Mouse (Mus musculus) macrophage (primary cell): ENCODE measurements around the gene Clcnkb. TPM values are rescaled to one million over a fixed set of nuclear protein-coding genes. Genes with fewer than 3 reads are reported as not detected.

Source experiments
- H3K27ac ChIP-seq: fragments of 350-480 bp; formaldehyde crosslinking; 2 replicates; pipeline ENCODE4 v1.9.0; 2021
- H3K36me3 ChIP-seq: fragments of 350-480 bp; formaldehyde crosslinking; 2 replicates; pipeline ENCODE4 v1.9.0; 2021; ENCODE audit errors: inconsistent target
- H3K4me3 ChIP-seq: fragments of 350-480 bp; formaldehyde crosslinking; 2 replicates; pipeline ENCODE4 v1.9.0; 2021; ENCODE audit errors: inconsistent target
- H3K79me2 ChIP-seq: fragments of 350-480 bp; formaldehyde crosslinking; 2 replicates; pipeline ENCODE4 v1.9.0; 2021; ENCODE audit errors: inconsistent target
- WGBS: methylation state at CpG from one replicate; pipeline ENCODE4 v1.1.7; 2026; ENCODE audit warnings: inconsistent platforms; ENCODE audit not compliant: missing documents; 5-methylcytosine and 5-hydroxymethylcytosine counted together
- polyA plus RNA-seq: library from polyadenylated mRNA; stranded (reverse); fragments of 250-400 nt; gene quantifications from 3 replicates; pipeline ENCODE4 v1.2.4, GENCODE M21; 2018; ENCODE audit warnings: inconsistent platforms

Clcnkb gene
- polyA plus RNA-seq, 1 experiment from 2014 or later: not detected

DNA sequence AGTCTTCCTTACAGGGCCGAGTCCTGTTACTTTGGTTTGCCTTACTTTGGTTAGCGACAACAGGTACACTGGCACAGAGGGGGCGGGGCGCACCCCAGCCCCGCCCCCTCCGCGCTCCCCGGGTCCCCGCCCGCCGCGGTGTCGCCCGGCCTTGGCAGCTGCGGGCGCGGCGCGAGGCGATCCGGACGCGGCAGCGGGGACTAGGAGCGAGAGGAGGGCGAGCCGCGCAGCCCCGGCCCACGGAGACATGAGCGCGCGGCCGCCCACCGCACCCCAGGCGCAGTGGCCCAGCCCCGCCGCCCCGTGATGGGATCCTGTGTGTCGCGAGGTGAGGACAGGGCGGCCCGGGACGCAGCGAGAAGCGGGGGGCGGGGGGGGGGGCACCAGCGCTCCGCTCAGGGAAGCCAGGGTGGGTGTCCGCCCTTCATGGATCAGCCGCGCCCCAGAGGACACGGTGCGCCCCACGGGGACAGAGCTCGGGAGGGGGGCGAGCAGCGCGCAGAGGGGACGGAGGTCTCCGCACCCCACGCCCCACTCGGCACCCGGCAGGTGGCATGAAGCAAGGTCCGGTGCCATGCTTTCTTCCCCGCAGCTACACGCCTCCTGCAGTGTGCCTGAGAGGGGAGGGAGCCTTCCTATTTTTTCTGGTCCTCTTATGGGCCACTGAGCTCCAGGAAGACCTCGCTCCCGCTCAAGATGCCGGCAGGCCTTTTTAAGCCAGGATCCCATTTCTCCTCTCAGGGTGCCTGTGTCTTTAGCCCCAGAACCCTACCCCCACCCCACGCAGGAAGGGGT, 47.6 kb downstream of the Clcnkb start, which contains the start of gene Fam131c:
Fam131c (plus strand) TSS at position 224 of the 795 bp plus-strand sequence.
- no peak within 1 kb of the TSS for H3K27ac ChIP-seq
- H3K36me3 ChIP-seq: no peaks in the 10 kb centered on the region
- H3K79me2 ChIP-seq: no peaks in the 10 kb centered on the region
- no peak within 1 kb of the TSS for H3K4me3 ChIP-seq
- WGBS: 7% methylated on average over 58 of the region's 71 CpGs

- Histone ChIP-seq H3K4me3 (no peak overlapping the region), H3K27ac (no peak overlapping the region), H3K79me2 (no peaks in the 10 kb centered on the region), H3K36me3 (no peaks in the 10 kb centered on the region)
- WGBS: 63% methylated on average over 7 of the region's 7 CpGs
Measured at GRCm38 (mm10) chr4:141365876-141366275, 49.9 kb downstream of the Clcnkb start.

DNA sequence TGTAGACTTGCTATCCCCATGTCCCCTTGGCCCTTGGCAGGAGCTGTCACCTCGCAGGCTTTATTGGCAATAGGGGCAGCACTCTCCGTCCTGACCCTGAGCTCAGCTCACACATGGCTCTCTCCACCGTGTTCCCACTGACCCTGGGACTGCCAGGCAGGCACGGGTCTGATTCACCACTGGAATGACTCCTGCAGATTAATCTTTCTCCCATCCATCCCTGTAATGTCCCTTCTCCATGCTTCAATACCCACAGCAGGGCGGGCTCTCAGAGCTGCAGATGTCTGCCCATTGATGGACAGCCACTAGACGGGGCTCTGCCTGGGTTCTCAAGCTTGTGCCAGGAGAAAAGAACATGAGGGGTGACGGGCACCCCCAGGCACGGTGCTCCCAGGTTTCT, 50.7 kb downstream of the Clcnkb start:
- H3K4me3 ChIP-seq: no peak overlapping the region

GRCm38 (mm10) chr4:141362937-141363548, 52.8 kb downstream of the Clcnkb start:
- H3K4me3 ChIP-seq: no peak overlapping the region

More for the DNA sequence above, 50.7 kb downstream of the Clcnkb start:
- Histone ChIP-seq H3K36me3 (no peaks in the 10 kb centered on the region), H3K27ac (no peak overlapping the region), H3K79me2 (no peaks in the 10 kb centered on the region)
- WGBS: 72% methylated on average over 8 of the region's 8 CpGs

GRCm38 (mm10) chr4:141360846-141361245, 55.0 kb downstream of the Clcnkb start:
- Histone ChIP-seq H3K36me3 (no peaks in the 10 kb centered on the region), H3K4me3 (no peak overlapping the region), H3K27ac (no peak overlapping the region), H3K79me2 (no peaks in the 10 kb centered on the region)
- 31% methylated on average over 7 of the region's 7 CpGs for WGBS

More at GRCm38 (mm10) chr4:141362937-141363548, 52.8 kb downstream of the Clcnkb start:
- WGBS: 23% methylated on average over 11 of the region's 11 CpGs
- no peaks in the 10 kb centered on the region for H3K36me3 ChIP-seq
- H3K79me2 ChIP-seq: no peaks in the 10 kb centered on the region
- no peak overlapping the region for H3K27ac ChIP-seq

- Histone ChIP-seq H3K4me3 (no peak overlapping the region), H3K27ac (no peak overlapping the region), H3K79me2 (no peaks in the 10 kb centered on the region), H3K36me3 (no peaks in the 10 kb centered on the region)
- 97% methylated on average over 5 of the region's 6 CpGs for WGBS
Measured at GRCm38 (mm10) chr4:141359222-141359621, 56.6 kb downstream of the Clcnkb start.

GRCm38 (mm10) chr4:141357811-141358210, 58.0 kb downstream of the Clcnkb start:
- Histone ChIP-seq H3K79me2 (no peaks in the 10 kb centered on the region), H3K27ac (no peak overlapping the region), H3K36me3 (no peaks in the 10 kb centered on the region), H3K4me3 (no peak overlapping the region)

Other genes starting within 250 kb of the Clcnkb start
- gene Rsg1, start 202.1 kb downstream of the Clcnkb start, polyA plus RNA-seq: 0.22 to 1.3 TPM in 2 of 3 replicates, not detected in the other
- gene Arhgef19, start 176.5 kb downstream of the Clcnkb start, polyA plus RNA-seq: 0.35 TPM in 1 of 3 replicates, not detected in the others
- gene Epha2, start 114.8 kb downstream of the Clcnkb start, polyA plus RNA-seq: 0.03 to 0.17 TPM in 2 of 3 replicates, not detected in the other
- not detected in 3 replicates for gene Fam131c, start 47.8 kb downstream of the Clcnkb start, polyA plus RNA-seq
- gene Clcnka, start 17.3 kb downstream of the Clcnkb start, polyA plus RNA-seq: not detected in 3 replicates
- gene Hspb7, start 4.8 kb upstream of the Clcnkb start, polyA plus RNA-seq: not detected in 3 replicates
- gene Srarp, start 20.1 kb upstream of the Clcnkb start, polyA plus RNA-seq: not detected in 3 replicates
- 10.7 to 11.7 TPM (median 11.6 TPM) in 3 replicates for gene Zbtb17, start 28.6 kb upstream of the Clcnkb start, polyA plus RNA-seq
- 18.2 to 31.4 TPM (median 19.2 TPM) in 3 replicates for gene Spen, start 122.6 kb upstream of the Clcnkb start, polyA plus RNA-seq
- gene Fblim1, start 190.1 kb upstream of the Clcnkb start, polyA plus RNA-seq: 107 to 177 TPM (median 134 TPM) in 3 replicates
- gene Tmem82, start 202.6 kb upstream of the Clcnkb start, polyA plus RNA-seq: 1.3 to 4.5 TPM (median 2.7 TPM) in 3 replicates
- gene Slc25a34, start 207.8 kb upstream of the Clcnkb start, polyA plus RNA-seq: 0.09 to 0.17 TPM in 2 of 3 replicates, not detected in the other
- 44.8 to 76.0 TPM (median 74.2 TPM) in 3 replicates for gene Plekhm2, start 248.9 kb upstream of the Clcnkb start, polyA plus RNA-seq